Mouse (Mus musculus): ENCODE measurements around the gene Cracr2a.
"Not testable (repeated sequence)": the region's sequence is repeated elsewhere in the genome, so short reads cannot be mapped to it uniquely, and the experiment has no call there.

Cracr2a gene

GRCm38 (mm10) chr6:127561231-127562020, at the start of gene Cracr2a:
Gene Cracr2a (plus strand): TSS chr6:127561338.
- peak; percentile 46 to 52 for DNase-seq

GRCm38 (mm10) chr6:127513776-127514175, 47.4 kb upstream of the Cracr2a start:
- DNase-seq: not testable (repeated sequence)

- no peak for DNase-seq
These were observed 40.0 kb upstream of the Cracr2a start for GRCm38 (mm10) chr6:127521176-127521575.

- no peak for DNase-seq
These were observed 38.8 kb upstream of the Cracr2a start for GRCm38 (mm10) chr6:127522326-127522725.

GRCm38 (mm10) chr6:127524442-127524841, 36.7 kb upstream of the Cracr2a start:
- DNase-seq: peak; percentile 24 to 32

GRCm38 (mm10) chr6:127528625-127529024, 32.5 kb upstream of the Cracr2a start:
- no peak for DNase-seq

GRCm38 (mm10) chr6:127529451-127529850, 31.7 kb upstream of the Cracr2a start:
- DNase-seq: peak; percentile 88 to 89

- no peak for DNase-seq
These were observed 30.9 kb upstream of the Cracr2a start for GRCm38 (mm10) chr6:127530206-127530605.

GRCm38 (mm10) chr6:127531412-127532205, 29.5 kb upstream of the Cracr2a start:
- no peak for DNase-seq

GRCm38 (mm10) chr6:127532304-127532703, 28.8 kb upstream of the Cracr2a start:
- no peak for DNase-seq

- no peak for DNase-seq
These were observed 27.4 kb upstream of the Cracr2a start for GRCm38 (mm10) chr6:127533766-127534165.

GRCm38 (mm10) chr6:127537035-127537434, 24.1 kb upstream of the Cracr2a start:
- no peak for DNase-seq

- DNase-seq: no peak
These were observed 23.0 kb upstream of the Cracr2a start for GRCm38 (mm10) chr6:127538118-127538517.

GRCm38 (mm10) chr6:127539226-127539625, 21.9 kb upstream of the Cracr2a start:
- no peak for DNase-seq

- DNase-seq: no peak
These were observed 21.5 kb upstream of the Cracr2a start for GRCm38 (mm10) chr6:127539659-127540058.

GRCm38 (mm10) chr6:127540517-127540916, 20.6 kb upstream of the Cracr2a start:
- no peak for DNase-seq

GRCm38 (mm10) chr6:127541617-127542374, 19.3 kb upstream of the Cracr2a start:
- peak; percentile 35 to 46 for DNase-seq

- no peak for DNase-seq
These were observed 14.5 kb upstream of the Cracr2a start for GRCm38 (mm10) chr6:127546676-127547075.

- no peak for DNase-seq
These were observed 8.2 kb upstream of the Cracr2a start for GRCm38 (mm10) chr6:127552940-127553339.

GRCm38 (mm10) chr6:127555553-127555952, 5.6 kb upstream of the Cracr2a start:
- no peak for DNase-seq

- no peak for DNase-seq
These were observed 287 bp upstream of the Cracr2a start for GRCm38 (mm10) chr6:127560872-127561230.

GRCm38 (mm10) chr6:127563511-127563910, 2.4 kb downstream of the Cracr2a start:
- no peak for DNase-seq

Measured in cerebellum, adult 18-20 months (tissue).